Mouse (Mus musculus) kidney, adult 9 months (tissue): ENCODE data around the gene Poc1a.

Experiments used
- DNase-seq: peaks from one replicate; pipeline ENCODE4 v3.0.0; 2022

Gene Poc1a

GRCm38 (mm10) chr9:106369801-106370485 lies 89.1 kb downstream of the Poc1a start:
- peak; percentile 55 for DNase-seq

GRCm38 (mm10) chr9:106370620-106371383 lies 89.9 kb downstream of the Poc1a start:
- no peak for DNase-seq

- no peak for DNase-seq
These were observed 90.5 kb downstream of the Poc1a start for GRCm38 (mm10) chr9:106371384-106371671.

- DNase-seq, result peak; percentile 95
These were observed 90.9 kb downstream of the Poc1a start for GRCm38 (mm10) chr9:106371776-106372175.

- no peak for DNase-seq
These were observed 91.9 kb downstream of the Poc1a start for GRCm38 (mm10) chr9:106372431-106373412.

- DNase-seq, result no peak
These were observed 93.1 kb downstream of the Poc1a start for GRCm38 (mm10) chr9:106373973-106374372.

- no peak for DNase-seq
These were observed 96.4 kb downstream of the Poc1a start for GRCm38 (mm10) chr9:106377247-106377646.

- DNase-seq, result no peak
These were observed 97.2 kb downstream of the Poc1a start for GRCm38 (mm10) chr9:106378045-106378444.

GRCm38 (mm10) chr9:106378753-106379152 lies 97.9 kb downstream of the Poc1a start:
- DNase-seq, result no peak

- DNase-seq, result no peak
These were observed 105.5 kb downstream of the Poc1a start for GRCm38 (mm10) chr9:106386181-106386864.

- DNase-seq, result no peak
These were observed 112.1 kb downstream of the Poc1a start for GRCm38 (mm10) chr9:106392828-106393527.

- no peak for DNase-seq
These were observed 112.7 kb downstream of the Poc1a start for GRCm38 (mm10) chr9:106393548-106393947.

GRCm38 (mm10) chr9:106394649-106395602 lies 114.1 kb downstream of the Poc1a start:
- DNase-seq, result peak; percentile 73

- DNase-seq, result no peak
These were observed 116.9 kb downstream of the Poc1a start for GRCm38 (mm10) chr9:106397733-106398132.

GRCm38 (mm10) chr9:106398667-106399311 lies 117.9 kb downstream of the Poc1a start:
- DNase-seq, result peak; percentile 56

GRCm38 (mm10) chr9:106399808-106400207 lies 118.9 kb downstream of the Poc1a start:
- DNase-seq, result no peak
